Mouse (Mus musculus): ENCODE measurements around the gene Tdrd5. TPM values are rescaled to one million over a fixed set of nuclear protein-coding genes. Genes with fewer than 3 reads are reported as not detected.

Gene Tdrd5
- total and polyA plus RNA-seq, 3 experiments = 0.09 to 6.0 (median 0.55) TPM

DNA sequence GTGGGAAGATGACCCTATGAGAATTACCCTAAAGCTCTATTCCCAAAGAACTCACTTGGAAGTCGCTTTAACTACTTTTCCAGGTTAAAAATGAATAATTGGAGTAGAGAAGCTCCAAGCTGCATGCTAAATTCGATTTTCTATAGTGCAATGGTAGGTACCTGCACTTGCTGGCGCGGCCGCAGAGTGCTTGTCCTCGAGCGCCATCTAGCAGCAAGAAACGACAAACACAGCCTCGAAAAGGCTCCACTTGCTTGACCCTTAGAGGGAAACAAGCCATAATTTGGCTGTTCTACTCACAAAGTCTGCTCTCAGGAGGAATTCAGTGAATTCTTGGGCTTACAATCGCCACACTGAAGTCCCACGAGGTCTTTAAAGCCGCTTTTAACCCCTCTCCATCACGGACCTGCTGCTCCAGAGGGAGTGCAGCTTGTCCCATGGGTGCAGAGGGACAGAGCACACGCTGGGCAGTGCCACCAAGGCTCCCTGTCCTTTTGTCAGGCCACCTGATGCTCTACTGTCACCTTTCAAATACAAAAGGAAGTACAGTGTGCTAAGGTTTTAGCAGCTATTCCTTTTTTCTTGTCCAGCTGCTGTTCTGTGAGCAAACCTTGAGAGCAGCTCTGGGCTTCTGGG is 61.6 kb downstream of the Tdrd5 start:
- peaks cover 10% of the 10 kb centered on the region for H3K27me3 ChIP-seq (ENCODE audit: insufficient read depth, low read length)
- TF ChIP-seq TAL1 (conservative IDR thresholded peaks at IDR 0.05; ENCODE audit: low read depth, low read length) (no peak), CTCF (IDR thresholded peaks at IDR 0.05; ENCODE audit: low read depth, low read length) (peak; percentile 50)
- DNase-seq (ENCODE audit: low spot score) = peak; percentile 48
- no peaks in the 10 kb centered on the region for H3K36me3 ChIP-seq (replicated peaks)
- no peaks in the 10 kb centered on the region for H3K9me3 ChIP-seq (replicated peaks)
- H3K4me3 ChIP-seq (ENCODE audit: low read depth, low read length) = no peak overlapping the region
- H3K4me1 ChIP-seq (ENCODE audit: insufficient read depth, low read depth, low read length) = peaks cover 3% of the 10 kb centered on the region; the same call in 1 of the 2 replicates
- ATAC-seq (ENCODE audit: extremely low read depth, insufficient number of reproducible peaks, low FRiP score, poor library complexity, severe bottlenecking) = no peak

DNA sequence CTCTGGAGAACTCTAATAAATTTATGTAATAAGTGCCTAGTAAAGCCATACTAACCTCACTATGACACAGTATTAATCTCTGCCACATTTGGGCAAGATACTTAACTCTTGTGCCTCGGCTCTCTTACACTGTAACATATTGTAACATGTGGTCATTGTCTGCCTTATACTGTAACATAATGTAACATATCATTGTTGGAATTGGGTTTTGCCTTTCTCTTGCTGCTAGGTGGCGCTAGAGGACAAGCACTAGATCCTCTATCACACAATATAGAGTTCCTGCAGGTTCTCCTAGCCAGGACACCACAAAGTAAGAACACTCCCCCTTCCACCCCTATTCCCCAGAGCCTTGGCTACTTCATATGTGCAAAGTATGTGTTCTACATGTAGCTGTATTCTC is 62.4 kb downstream of the Tdrd5 start:
- peaks cover 6% of the 10 kb centered on the region for H3K27me3 ChIP-seq (ENCODE audit: insufficient read depth, low read length)
- no peaks in the 10 kb centered on the region for H3K9me3 ChIP-seq (replicated peaks)
- H3K4me1 ChIP-seq (ENCODE audit: insufficient read depth, low read depth, low read length) = peaks cover 3% of the 10 kb centered on the region; the same call in 1 of the 2 replicates
- no peak overlapping the region for H3K4me3 ChIP-seq (ENCODE audit: low read depth, low read length)
- no peaks in the 10 kb centered on the region for H3K36me3 ChIP-seq (replicated peaks)
- no peak; the same call in 1 of the 2 replicates for TF ChIP-seq CTCF (IDR thresholded peaks at IDR 0.05; ENCODE audit: low read depth, low read length)
- TF ChIP-seq TAL1 (conservative IDR thresholded peaks at IDR 0.05; ENCODE audit: low read depth, low read length) = no peak
- TF ChIP-seq GATA2 (IDR thresholded peaks at IDR 0.05; ENCODE audit: borderline replicate concordance, low read depth, low read length) = no peak
- no peak for TF ChIP-seq GATA1 (IDR thresholded peaks at IDR 0.05; ENCODE audit: borderline replicate concordance, low read length)
- no peak for TF ChIP-seq POLR2AphosphoS5 (IDR thresholded peaks at IDR 0.05; ENCODE audit: insufficient replicate concordance, low read depth, low read length)
- peak; percentile 28; the same call in 1 of the 2 replicates for ATAC-seq (ENCODE audit: extremely low read depth, insufficient number of reproducible peaks, low FRiP score, poor library complexity, severe bottlenecking)
- no peak for DNase-seq (ENCODE audit: low spot score)

DNA sequence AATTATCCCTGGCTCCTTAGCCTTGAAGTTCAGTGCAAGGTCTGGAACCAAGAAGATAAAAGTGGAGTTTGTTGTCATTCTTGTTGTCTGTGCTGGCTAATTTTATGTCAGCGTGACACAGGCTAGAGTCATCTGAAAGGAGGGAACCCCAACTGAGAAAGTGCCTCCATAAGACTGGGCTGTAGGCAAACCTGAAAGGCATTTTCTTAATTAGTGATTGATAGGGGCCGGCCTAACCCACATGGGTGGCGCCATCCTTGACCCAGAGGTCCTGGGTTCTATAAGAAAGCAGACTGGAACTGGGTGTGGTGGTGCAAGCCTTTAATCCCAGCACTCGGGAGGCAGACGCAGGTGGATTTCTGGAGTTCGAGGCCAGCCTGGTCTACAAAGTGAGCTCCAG is 72.3 kb downstream of the Tdrd5 start:
- peaks cover 4% of the 10 kb centered on the region; the same call in 1 of the 2 replicates for H3K27me3 ChIP-seq (ENCODE audit: insufficient read depth, low read length)
- TF ChIP-seq CTCF (IDR thresholded peaks at IDR 0.05; ENCODE audit: low read depth, low read length) (no peak), GATA2 (IDR thresholded peaks at IDR 0.05; ENCODE audit: borderline replicate concordance, low read depth, low read length) (no peak)
- DNase-seq (ENCODE audit: low spot score) (no peak), ATAC-seq (ENCODE audit: extremely low read depth, insufficient number of reproducible peaks, low FRiP score, poor library complexity, severe bottlenecking) (no peak)
- H3K4me3 ChIP-seq (ENCODE audit: low read depth, low read length) = no peak overlapping the region
- no peaks in the 10 kb centered on the region for H3K9me3 ChIP-seq (replicated peaks)
- peaks cover 20% of the 10 kb centered on the region for H3K4me1 ChIP-seq (ENCODE audit: insufficient read depth, low read depth, low read length)
- no peaks in the 10 kb centered on the region for H3K36me3 ChIP-seq (replicated peaks)

DNA sequence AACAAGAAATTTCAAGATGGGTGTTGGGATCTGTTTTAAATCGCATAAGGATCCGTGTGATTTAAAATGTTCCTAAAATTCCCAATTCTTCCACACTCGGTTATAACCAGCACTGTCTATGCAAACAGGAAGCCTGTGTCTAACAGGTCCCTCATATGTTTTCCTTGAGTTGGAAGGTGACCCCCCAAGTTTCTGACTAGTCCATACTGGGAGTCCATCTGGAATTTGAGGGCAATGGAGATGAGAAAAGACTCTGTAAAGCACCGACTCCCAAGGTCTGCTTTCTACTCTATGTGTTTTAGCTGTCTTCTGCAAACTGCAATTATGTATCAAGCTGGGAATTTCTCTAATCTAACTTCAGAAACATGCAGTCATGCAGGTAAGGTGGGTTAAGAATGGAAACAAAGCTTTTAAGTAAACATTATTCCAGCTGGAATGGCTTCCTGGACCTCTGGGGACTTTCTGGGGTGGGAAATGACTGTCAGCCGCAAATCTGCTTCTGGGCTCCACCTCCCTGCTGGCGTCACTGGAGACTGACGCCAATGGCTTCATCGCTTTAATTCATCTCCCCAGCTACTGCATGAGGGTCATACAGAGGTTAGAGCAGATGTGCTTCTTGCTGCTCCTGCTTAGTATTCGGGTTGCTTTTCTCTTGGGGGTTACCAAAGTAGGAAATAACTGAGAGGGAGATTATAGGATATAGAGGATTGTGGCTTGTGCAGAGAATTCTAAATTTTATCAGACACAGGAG is 73.0 kb downstream of the Tdrd5 start:
- Histone ChIP-seq H3K9me3 (replicated peaks) (no peaks in the 10 kb centered on the region), H3K36me3 (replicated peaks) (no peaks in the 10 kb centered on the region), H3K4me1 (ENCODE audit: insufficient read depth, low read depth, low read length) (peaks cover 21% of the 10 kb centered on the region), H3K4me3 (ENCODE audit: low read depth, low read length) (no peak overlapping the region), H3K27me3 (ENCODE audit: insufficient read depth, low read length) (peaks cover 4% of the 10 kb centered on the region; the same call in 1 of the 2 replicates)
- no peak for TF ChIP-seq GATA1 (IDR thresholded peaks at IDR 0.05; ENCODE audit: borderline replicate concordance, low read length)
- TF ChIP-seq TAL1 (conservative IDR thresholded peaks at IDR 0.05; ENCODE audit: low read depth, low read length) = no peak
- no peak for TF ChIP-seq CTCF (IDR thresholded peaks at IDR 0.05; ENCODE audit: low read depth, low read length)
- ATAC-seq (ENCODE audit: extremely low read depth, insufficient number of reproducible peaks, low FRiP score, poor library complexity, severe bottlenecking) (no peak), DNase-seq (ENCODE audit: low spot score) (no peak)

DNA sequence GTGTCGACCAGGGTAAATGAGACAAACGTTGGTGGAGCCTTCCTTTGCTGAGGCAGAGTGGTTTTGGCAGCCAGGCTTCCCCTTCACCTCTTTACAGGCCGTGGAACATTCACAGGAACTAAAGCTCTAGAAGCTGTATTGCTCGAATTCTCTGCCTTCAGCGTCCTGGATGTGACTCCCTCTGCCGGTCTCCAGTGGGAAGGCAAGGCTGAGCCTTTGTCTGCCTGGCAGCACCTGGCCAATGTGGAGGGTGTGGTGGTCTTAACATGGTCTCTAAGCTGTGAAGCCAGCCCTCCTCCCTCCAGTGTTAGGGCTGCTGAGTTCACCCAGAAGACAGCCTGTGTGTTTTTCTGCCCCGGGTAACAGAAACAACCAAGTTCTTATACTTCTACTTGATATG is 74.0 kb downstream of the Tdrd5 start:
- Histone ChIP-seq H3K27me3 (ENCODE audit: insufficient read depth, low read length) (peaks cover 4% of the 10 kb centered on the region; the same call in 1 of the 2 replicates), H3K4me3 (ENCODE audit: low read depth, low read length) (no peak overlapping the region), H3K9me3 (replicated peaks) (no peaks in the 10 kb centered on the region), H3K36me3 (replicated peaks) (no peaks in the 10 kb centered on the region), H3K4me1 (ENCODE audit: insufficient read depth, low read depth, low read length) (peaks cover 22% of the 10 kb centered on the region)
- ATAC-seq (ENCODE audit: extremely low read depth, insufficient number of reproducible peaks, low FRiP score, poor library complexity, severe bottlenecking) = peak; percentile 35; the same call in 1 of the 2 replicates
- no peak for TF ChIP-seq POLR2AphosphoS5 (IDR thresholded peaks at IDR 0.05; ENCODE audit: insufficient replicate concordance, low read depth, low read length)
- TF ChIP-seq CTCF (IDR thresholded peaks at IDR 0.05; ENCODE audit: low read depth, low read length) = peak; percentile 53
- DNase-seq (ENCODE audit: low spot score) = no peak

DNA sequence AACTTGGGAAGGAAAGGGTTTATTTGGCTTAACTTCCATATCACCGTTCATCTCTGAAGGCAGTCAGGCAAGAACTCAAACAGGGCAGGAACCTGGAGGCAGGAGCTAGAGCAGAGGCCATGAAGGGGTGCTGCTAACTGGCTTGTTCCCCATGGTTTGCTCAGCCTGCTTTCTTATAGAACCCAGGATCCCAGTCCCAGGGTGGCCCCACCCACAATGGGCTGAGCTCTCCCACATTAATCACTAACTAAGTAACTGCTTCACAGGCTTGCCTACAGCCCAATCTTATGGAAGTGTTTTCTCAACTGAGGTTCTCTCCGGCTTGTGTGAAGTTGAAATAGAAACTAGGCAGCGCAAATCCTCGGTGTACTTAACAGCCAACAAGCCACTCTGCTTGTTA is 74.7 kb downstream of the Tdrd5 start:
- H3K4me1 ChIP-seq (ENCODE audit: insufficient read depth, low read depth, low read length) = peaks cover 26% of the 10 kb centered on the region
- DNase-seq (ENCODE audit: low spot score) = no peak
- H3K36me3 ChIP-seq (replicated peaks) = no peaks in the 10 kb centered on the region

More for the DNA sequence above, 74.7 kb downstream of the Tdrd5 start:
- TF ChIP-seq POLR2AphosphoS5 (IDR thresholded peaks at IDR 0.05; ENCODE audit: insufficient replicate concordance, low read depth, low read length) = no peak
- no peak for TF ChIP-seq CTCF (IDR thresholded peaks at IDR 0.05; ENCODE audit: low read depth, low read length)
- TF ChIP-seq GATA1 (IDR thresholded peaks at IDR 0.05; ENCODE audit: borderline replicate concordance, low read length) = no peak
- no peak for TF ChIP-seq GATA2 (IDR thresholded peaks at IDR 0.05; ENCODE audit: borderline replicate concordance, low read depth, low read length)
- TF ChIP-seq TAL1 (conservative IDR thresholded peaks at IDR 0.05; ENCODE audit: low read depth, low read length) = no peak
- Histone ChIP-seq H3K27me3 (ENCODE audit: insufficient read depth, low read length) (peaks cover 4% of the 10 kb centered on the region; the same call in 1 of the 2 replicates), H3K4me3 (ENCODE audit: low read depth, low read length) (no peak overlapping the region), H3K9me3 (replicated peaks) (no peaks in the 10 kb centered on the region)
- no peak for ATAC-seq (ENCODE audit: extremely low read depth, insufficient number of reproducible peaks, low FRiP score, poor library complexity, severe bottlenecking)

Measured in G1E (cell line).